Mouse (Mus musculus) spleen, adult 2 months (tissue): ENCODE data around the gene Tmem43. TPM values are rescaled to one million over a fixed set of nuclear protein-coding genes. Genes with fewer than 3 reads are reported as not detected.

Experiments
- DNase-seq, 2 experiments: peaks; one replicate each; pipeline versions ENCODE4 v3.0.0 to v3.0.0-alpha.2; 2012 to 2021; ENCODE audit warnings: low spot score in 2 of 2, low read depth in 1 of 2
- H3K27ac ChIP-seq: fragments of 200-500 bp; 2 replicates; pipeline ENCODE4 v1.5.1; 2012; ENCODE audit warnings: low read length, inconsistent platforms; ENCODE audit not compliant: insufficient read depth
- H3K27me3 ChIP-seq: fragments of 200-500 bp; 2 replicates; pipeline ENCODE4 v1.6.1; 2012; ENCODE audit warnings: mild to moderate bottlenecking, moderate library complexity, low read length, inconsistent platforms; ENCODE audit not compliant: control insufficient read depth, insufficient read depth
- H3K36me3 ChIP-seq: fragments of 200-500 bp; 2 replicates; pipeline ENCODE4 v1.6.1; 2012; ENCODE audit warnings: mild to moderate bottlenecking, low read length, inconsistent platforms; ENCODE audit not compliant: control insufficient read depth, insufficient read depth
- H3K4me1 ChIP-seq: fragments of 200-500 bp; 2 replicates; pipeline ENCODE4 v1.6.1; 2011; ENCODE audit warnings: inconsistent platforms; ENCODE audit not compliant: control insufficient read depth, insufficient read depth, insufficient read length
- H3K4me3 ChIP-seq: fragments of 200-500 bp; 2 replicates; pipeline ENCODE4 v1.5.1; 2011; ENCODE audit warnings: mild to moderate bottlenecking, inconsistent platforms; ENCODE audit not compliant: insufficient read depth, insufficient read length; ENCODE audit errors: extremely low read depth
- CTCF ChIP-seq: fragments of 200-500 bp; IDR thresholded peaks from 2 replicates; pipeline ENCODE4 v1.5.1; 2011; ENCODE audit warnings: mild to moderate bottlenecking, inconsistent platforms; ENCODE audit not compliant: insufficient read depth, insufficient read length, insufficient replicate concordance; ENCODE audit errors: extremely low read depth
- POLR2A ChIP-seq: fragments of 200-500 bp; IDR thresholded peaks from 2 replicates; pipeline ENCODE4 v1.6.1; 2011; ENCODE audit warnings: low read depth, low read length, inconsistent platforms
- WGBS: fragments of 180-500 bp; shearing (Covaris S2); methylation state at CpG from one replicate; pipeline ENCODE4 v1.1.7; 2018; 5-methylcytosine and 5-hydroxymethylcytosine counted together
- polyA plus RNA-seq: library from polyadenylated mRNA; depleted of rRNA; stranded (reverse); fragments of >200 nt; gene quantifications from 2 replicates; pipeline ENCODE4 v1.2.3, GENCODE M21; 2012

Gene Tmem43
- polyA plus RNA-seq, 1 experiment: 22.8 TPM

- TF ChIP-seq POLR2A (no peak), CTCF (no peak)
- WGBS: 21% methylated on average over 6 of the region's 6 CpGs
- Histone ChIP-seq H3K4me3 (peak overlapping the region; percentile 86; the same call in 1 of the 2 replicates), H3K27ac (no peak overlapping the region), H3K4me1 (peaks cover 9% of the 10 kb centered on the region; the same call in 1 of the 2 replicates), H3K27me3 (no peaks in the 10 kb centered on the region), H3K36me3 (peaks cover 3% of the 10 kb centered on the region; the same call in 1 of the 2 replicates)
- DNase-seq: no peak
Observed at GRCm38 (mm10) chr6:91472319-91472718, 1.2 kb upstream of the Tmem43 start.

- TF ChIP-seq CTCF (no peak), POLR2A (no peak)
- no peak for DNase-seq
- peaks cover 9% of the 10 kb centered on the region; the same call in 1 of the 2 replicates for H3K4me1 ChIP-seq
Observed at GRCm38 (mm10) chr6:91473805-91474440, 420 bp downstream of the Tmem43 start.

GRCm38 (mm10) chr6:91474441-91475190 lies 1.1 kb downstream of the Tmem43 start:
- peaks cover 24% of the 10 kb centered on the region for H3K36me3 ChIP-seq
- H3K4me3 ChIP-seq: peak overlapping the region; percentile 76; the same call in 1 of the 2 replicates
- no peak overlapping the region for H3K27ac ChIP-seq
- WGBS: 61% methylated on average over 9 of the region's 9 CpGs
- TF ChIP-seq POLR2A (no peak), CTCF (no peak)
- H3K27me3 ChIP-seq: no peaks in the 10 kb centered on the region
- DNase-seq: no peak
- H3K4me1 ChIP-seq: peaks cover 9% of the 10 kb centered on the region; the same call in 1 of the 2 replicates

More at GRCm38 (mm10) chr6:91473805-91474440, 420 bp downstream of the Tmem43 start:
- Histone ChIP-seq H3K4me3 (peak overlapping the region; percentile 76), H3K27ac (no peak overlapping the region), H3K36me3 (peaks cover 17% of the 10 kb centered on the region), H3K27me3 (no peaks in the 10 kb centered on the region)
- under 1% methylated on average over 27 of the region's 27 CpGs for WGBS

GRCm38 (mm10) chr6:91476541-91476940 lies 3.0 kb downstream of the Tmem43 start:
- Histone ChIP-seq H3K27me3 (no peaks in the 10 kb centered on the region), H3K36me3 (peaks cover 34% of the 10 kb centered on the region), H3K27ac (no peak overlapping the region), H3K4me3 (no peak overlapping the region), H3K4me1 (peaks cover 9% of the 10 kb centered on the region; the same call in 1 of the 2 replicates)
- no peak for DNase-seq
- TF ChIP-seq POLR2A (no peak), CTCF (no peak)
- 91% methylated on average over 2 of the region's 2 CpGs for WGBS

- TF ChIP-seq POLR2A (no peak), CTCF (no peak)
- H3K36me3 ChIP-seq: peaks cover 53% of the 10 kb centered on the region
- H3K4me1 ChIP-seq: no peaks in the 10 kb centered on the region
- H3K27me3 ChIP-seq: no peaks in the 10 kb centered on the region
- no peak for DNase-seq
- H3K4me3 ChIP-seq: no peak overlapping the region
- no peak overlapping the region for H3K27ac ChIP-seq
- 85% methylated on average over 2 of the region's 2 CpGs for WGBS
Observed at GRCm38 (mm10) chr6:91483371-91483770, 9.9 kb downstream of the Tmem43 start.

- TF ChIP-seq CTCF: no peak
- TF ChIP-seq POLR2A: no peak
- WGBS: 92% methylated on average over 15 of the region's 15 CpGs
- Histone ChIP-seq H3K36me3 (peaks cover 45% of the 10 kb centered on the region), H3K4me3 (no peak overlapping the region), H3K27me3 (no peaks in the 10 kb centered on the region), H3K27ac (no peak overlapping the region), H3K4me1 (no peaks in the 10 kb centered on the region)
- DNase-seq: no peak
Observed at GRCm38 (mm10) chr6:91486736-91487453, 13.4 kb downstream of the Tmem43 start.
